Mouse (Mus musculus): ENCODE data around the gene Egfl7. TPM values are rescaled to one million over a fixed set of nuclear protein-coding genes. Genes with fewer than 3 reads are reported as not detected.

Gene Egfl7
- polyA plus RNA-seq, 1 experiment from 2014 or later, result 53.0 TPM

DNA sequence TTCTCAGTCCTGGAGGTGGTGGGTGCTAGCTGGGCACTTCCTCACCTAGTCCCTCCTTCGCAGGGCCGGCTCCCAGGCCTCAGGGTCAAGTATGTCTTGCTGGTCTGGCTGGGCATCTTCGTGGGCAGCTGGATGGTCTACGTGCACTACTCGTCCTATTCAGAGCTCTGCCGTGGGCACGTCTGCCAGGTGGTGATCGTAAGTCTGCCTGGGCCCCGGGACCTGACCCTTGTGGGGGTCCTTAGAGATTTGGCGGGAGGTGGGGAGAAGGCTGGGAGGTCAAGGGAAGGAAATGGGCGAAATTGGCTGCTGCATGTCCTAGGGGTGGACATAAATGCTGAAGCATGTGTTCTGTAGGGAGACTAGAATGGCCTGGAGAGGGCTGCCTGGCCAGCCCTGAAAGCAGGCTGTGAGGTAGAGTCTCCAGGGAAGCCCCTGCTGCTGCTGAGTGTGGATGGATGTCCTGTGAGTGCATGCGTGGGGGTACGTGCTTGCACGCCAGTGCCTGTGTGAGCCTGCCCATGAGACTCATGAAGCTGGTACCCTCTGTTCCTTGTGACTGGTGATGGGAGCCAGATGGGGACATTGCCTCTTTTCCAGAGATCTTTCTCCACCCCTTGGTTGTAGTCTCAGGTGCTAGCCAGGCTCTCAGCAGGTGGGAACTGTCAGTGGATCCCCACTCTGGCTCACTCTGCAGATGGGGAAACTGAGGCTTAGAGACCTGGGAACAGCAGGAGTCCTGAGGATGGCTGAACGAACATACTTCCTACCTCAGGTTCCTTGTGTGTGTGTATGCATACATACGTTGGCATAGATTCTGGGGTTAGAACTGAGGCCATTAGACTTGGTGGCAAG is 53.0 kb downstream of the Egfl7 start:
- WGBS (ENCODE audit: insufficient replicate concordance), result 77% methylated on average over 16 of the region's 16 CpGs
- ATAC-seq (no peak), DNase-seq (no peak)
- H3K4me3 ChIP-seq (ENCODE audit: low read depth, low read length), result no peak overlapping the region
- TF ChIP-seq EP300 (IDR thresholded peaks at IDR 0.05; ENCODE audit: low read depth), result no peak
- no peak for TF ChIP-seq CTCF (IDR thresholded peaks at IDR 0.05; ENCODE audit: low read depth)
- H3K4me1 ChIP-seq (ENCODE audit: insufficient read depth), result peaks cover 11% of the 10 kb centered on the region
- H3K9ac ChIP-seq (replicated peaks), result no peak overlapping the region
- no peaks in the 10 kb centered on the region for H3K9me3 ChIP-seq (ENCODE audit: low read length)
- peaks cover 28% of the 10 kb centered on the region for H3K36me3 ChIP-seq (replicated peaks; ENCODE audit: insufficient read depth, low read length)
- H3K4me2 ChIP-seq (ENCODE audit: low read depth, low read length), result no peak overlapping the region
- no peak overlapping the region for H3K27ac ChIP-seq (ENCODE audit: low read depth)
- no peaks in the 10 kb centered on the region for H3K27me3 ChIP-seq (ENCODE audit: insufficient read depth, low read length)

DNA sequence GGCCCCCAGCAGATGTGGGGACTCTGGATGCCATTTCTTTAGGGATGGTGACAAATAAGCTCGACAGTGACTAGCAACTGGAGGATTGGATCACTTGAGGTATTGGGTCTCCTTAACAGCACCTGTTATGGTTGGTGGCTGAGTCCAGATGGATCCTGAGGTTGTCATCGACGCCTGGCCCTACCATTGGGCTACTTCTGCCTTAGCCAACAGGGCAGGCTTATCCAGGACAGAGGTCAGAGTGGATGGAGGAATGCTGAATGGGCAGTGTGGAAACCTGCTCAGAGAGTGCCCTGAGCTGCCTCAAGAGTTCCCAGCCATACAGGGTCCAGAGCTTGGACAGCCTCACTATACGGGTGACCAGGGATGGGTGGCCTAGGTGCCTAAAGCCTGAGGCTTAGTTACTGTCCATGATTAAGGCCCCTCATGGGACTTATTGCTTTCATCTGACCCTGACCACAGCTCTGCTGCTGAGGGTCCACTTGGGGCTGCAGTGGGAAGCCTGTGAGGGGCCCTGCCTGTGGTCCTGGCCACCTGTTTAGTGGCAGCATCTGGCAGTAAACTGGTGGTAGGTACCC is 54.2 kb downstream of the Egfl7 start:
- Histone ChIP-seq H3K36me3 (replicated peaks; ENCODE audit: insufficient read depth, low read length) (peaks cover 33% of the 10 kb centered on the region), H3K27me3 (ENCODE audit: insufficient read depth, low read length) (no peaks in the 10 kb centered on the region), H3K4me1 (ENCODE audit: insufficient read depth) (peaks cover 15% of the 10 kb centered on the region), H3K9ac (replicated peaks) (no peak overlapping the region), H3K27ac (ENCODE audit: low read depth) (no peak overlapping the region), H3K9me3 (ENCODE audit: low read length) (no peaks in the 10 kb centered on the region), H3K4me2 (ENCODE audit: low read depth, low read length) (no peak overlapping the region), H3K4me3 (ENCODE audit: low read depth, low read length) (no peak overlapping the region)
- ATAC-seq, result peak; percentile 15
- TF ChIP-seq CTCF (IDR thresholded peaks at IDR 0.05; ENCODE audit: low read depth) (no peak), EP300 (IDR thresholded peaks at IDR 0.05; ENCODE audit: low read depth) (no peak)
- DNase-seq, result no peak
- WGBS (ENCODE audit: insufficient replicate concordance), result 55% methylated on average over 4 of the region's 4 CpGs

DNA sequence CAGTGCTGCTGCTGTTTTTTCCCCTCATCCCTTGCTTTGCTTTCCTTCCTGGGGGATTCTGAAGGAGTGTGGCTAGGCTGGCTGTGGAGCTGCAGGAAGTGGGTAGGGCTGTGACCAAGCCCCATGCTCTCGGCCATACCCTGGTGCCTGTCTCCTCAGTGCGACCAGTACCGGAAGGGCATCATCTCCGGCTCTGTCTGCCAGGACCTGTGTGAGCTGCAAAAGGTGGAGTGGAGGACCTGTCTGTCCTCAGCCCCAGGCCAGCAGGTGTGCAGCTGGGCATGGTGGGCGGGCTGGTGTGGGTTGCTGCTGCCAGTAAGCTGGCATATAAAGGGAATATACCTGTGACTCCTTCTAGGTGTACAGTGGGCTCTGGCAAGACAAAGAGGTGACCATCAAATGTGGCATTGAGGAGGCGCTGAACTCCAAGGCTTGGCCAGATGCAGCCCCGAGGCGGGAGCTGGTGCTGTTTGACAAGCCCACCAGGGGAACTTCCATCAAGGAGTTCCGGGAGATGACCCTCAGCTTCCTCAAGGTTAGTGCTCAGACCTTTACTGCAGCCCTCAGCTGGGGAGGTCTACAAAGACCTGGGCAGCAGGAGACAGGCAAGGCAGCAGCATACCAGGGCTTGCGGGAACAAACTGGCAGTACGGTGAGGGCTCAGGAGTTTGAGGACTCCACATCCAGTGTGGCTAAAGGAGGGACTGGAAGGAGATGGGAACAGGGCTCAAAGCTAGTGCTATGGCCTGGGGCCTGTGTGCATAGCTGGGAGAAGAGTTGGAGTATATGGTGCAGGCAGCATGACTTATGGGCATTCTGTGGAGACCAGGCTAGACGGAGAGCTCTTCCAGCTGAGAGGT is 55.0 kb downstream of the Egfl7 start:
- no peak overlapping the region for H3K4me2 ChIP-seq (ENCODE audit: low read depth, low read length)
- TF ChIP-seq CTCF (IDR thresholded peaks at IDR 0.05; ENCODE audit: low read depth), result no peak
- TF ChIP-seq EP300 (IDR thresholded peaks at IDR 0.05; ENCODE audit: low read depth), result no peak
- no peaks in the 10 kb centered on the region for H3K9me3 ChIP-seq (ENCODE audit: low read length)
- no peak overlapping the region for H3K27ac ChIP-seq (ENCODE audit: low read depth)
- no peak overlapping the region for H3K4me3 ChIP-seq (ENCODE audit: low read depth, low read length)
- H3K36me3 ChIP-seq (replicated peaks; ENCODE audit: insufficient read depth, low read length), result peaks cover 33% of the 10 kb centered on the region
- ATAC-seq (no peak), DNase-seq (no peak)
- H3K9ac ChIP-seq (replicated peaks), result no peak overlapping the region
- peaks cover 16% of the 10 kb centered on the region for H3K4me1 ChIP-seq (ENCODE audit: insufficient read depth)
- no peaks in the 10 kb centered on the region for H3K27me3 ChIP-seq (ENCODE audit: insufficient read depth, low read length)
- WGBS (ENCODE audit: insufficient replicate concordance), result 54% methylated on average over 12 of the region's 12 CpGs

DNA sequence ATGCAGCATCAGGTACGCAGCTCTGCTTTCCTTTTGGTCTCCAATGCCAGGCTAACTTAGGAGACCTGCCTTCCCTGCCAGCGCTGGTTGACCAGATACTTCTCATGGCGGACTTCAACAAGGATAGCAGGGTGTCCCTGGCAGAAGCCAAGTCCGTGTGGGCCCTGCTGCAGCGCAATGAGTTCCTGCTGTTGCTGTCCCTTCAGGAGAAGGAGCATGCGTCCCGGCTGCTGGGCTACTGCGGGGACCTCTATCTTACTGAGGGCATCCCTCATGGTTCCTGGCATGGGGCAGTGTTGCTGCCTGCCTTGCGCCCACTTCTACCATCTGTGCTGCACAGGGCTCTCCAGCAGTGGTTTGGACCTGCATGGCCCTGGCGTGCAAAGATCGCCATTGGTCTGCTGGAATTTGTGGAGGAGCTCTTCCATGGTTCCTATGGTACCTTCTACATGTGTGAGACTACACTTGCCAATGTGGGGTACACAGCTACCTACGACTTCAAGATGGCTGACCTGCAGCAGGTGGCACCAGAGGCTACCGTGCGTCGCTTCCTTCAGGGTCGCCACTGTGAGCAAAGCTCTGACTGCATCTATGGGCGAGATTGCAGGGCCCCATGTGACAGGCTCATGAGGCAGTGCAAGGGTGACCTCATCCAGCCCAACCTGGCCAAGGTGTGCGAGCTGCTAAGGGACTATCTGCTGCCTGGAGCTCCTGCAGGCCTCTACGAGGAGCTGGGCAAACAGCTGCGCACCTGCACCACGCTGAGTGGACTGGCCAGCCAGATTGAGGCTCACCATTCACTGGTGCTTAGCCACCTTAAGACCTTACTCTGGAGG is 55.9 kb downstream of the Egfl7 start:
- no peak for ATAC-seq
- 75% methylated on average over 21 of the region's 21 CpGs for WGBS (ENCODE audit: insufficient replicate concordance)
- Histone ChIP-seq H3K27ac (ENCODE audit: low read depth) (no peak overlapping the region), H3K9me3 (ENCODE audit: low read length) (no peaks in the 10 kb centered on the region), H3K27me3 (ENCODE audit: insufficient read depth, low read length) (no peaks in the 10 kb centered on the region), H3K4me1 (ENCODE audit: insufficient read depth) (peaks cover 22% of the 10 kb centered on the region), H3K4me2 (ENCODE audit: low read depth, low read length) (no peak overlapping the region), H3K36me3 (replicated peaks; ENCODE audit: insufficient read depth, low read length) (peaks cover 33% of the 10 kb centered on the region), H3K4me3 (ENCODE audit: low read depth, low read length) (no peak overlapping the region), H3K9ac (replicated peaks) (no peak overlapping the region)
- DNase-seq, result no peak
- TF ChIP-seq CTCF (IDR thresholded peaks at IDR 0.05; ENCODE audit: low read depth) (no peak), EP300 (IDR thresholded peaks at IDR 0.05; ENCODE audit: low read depth) (no peak)

DNA sequence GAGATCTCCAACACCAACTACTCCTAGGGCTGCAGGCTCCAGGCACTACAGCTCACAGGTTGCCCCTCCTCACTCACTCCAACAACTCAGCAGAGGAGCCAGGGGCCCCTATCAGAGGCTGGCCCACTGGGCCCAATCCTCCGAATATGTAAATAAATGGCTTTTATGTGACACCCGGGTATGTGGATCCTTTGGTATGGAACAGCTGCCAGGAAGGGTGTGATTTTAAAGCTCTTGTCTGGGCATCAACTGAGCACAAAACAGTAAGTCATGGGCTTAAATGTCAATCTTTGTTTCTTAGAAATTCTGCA is 56.5 kb downstream of the Egfl7 start:
- Histone ChIP-seq H3K27ac (ENCODE audit: low read depth) (no peak overlapping the region), H3K4me2 (ENCODE audit: low read depth, low read length) (no peak overlapping the region), H3K9ac (replicated peaks) (no peak overlapping the region), H3K4me3 (ENCODE audit: low read depth, low read length) (no peak overlapping the region), H3K4me1 (ENCODE audit: insufficient read depth) (peaks cover 24% of the 10 kb centered on the region), H3K9me3 (ENCODE audit: low read length) (no peaks in the 10 kb centered on the region), H3K36me3 (replicated peaks; ENCODE audit: insufficient read depth, low read length) (peaks cover 33% of the 10 kb centered on the region), H3K27me3 (ENCODE audit: insufficient read depth, low read length) (no peaks in the 10 kb centered on the region)
- TF ChIP-seq EP300 (IDR thresholded peaks at IDR 0.05; ENCODE audit: low read depth) (no peak), CTCF (IDR thresholded peaks at IDR 0.05; ENCODE audit: low read depth) (no peak)
- whole genome bisulfite sequencing (ENCODE audit: insufficient replicate concordance), result 67% methylated on average over 2 of the region's 2 CpGs
- DNase-seq (no peak), ATAC-seq (no peak)
